Mouse (Mus musculus) liver, embryonic 15.5 days (tissue): Measurements from ENCODE around the gene Cryzl1. TPM values are rescaled to one million over a fixed set of nuclear protein-coding genes. Genes with fewer than 3 reads are reported as not detected.

ENCODE experiments used
- ATAC-seq: fragments of 200-750 bp; cut with Nextera tagmentation; 2 replicates; pipeline ENCODE4 v1.8.0; 2017; ENCODE audit warnings: moderate number of reproducible peaks, mild to moderate bottlenecking, moderate library complexity; ENCODE audit not compliant: insufficient read depth
- H3K27ac ChIP-seq: fragments of 300-500 bp; sonication (generic); replicated peaks from 2 replicates; pipeline ENCODE4 v1.5.1; 2015; ENCODE audit warnings: mild to moderate bottlenecking, inconsistent platforms
- H3K27me3 ChIP-seq: fragments of 300-500 bp; sonication (generic); 2 replicates; pipeline ENCODE4 v1.6.1; 2015; ENCODE audit warnings: mild to moderate bottlenecking, inconsistent platforms
- H3K36me3 ChIP-seq: fragments of 300-500 bp; sonication (generic); replicated peaks from 2 replicates; pipeline ENCODE4 v1.6.1; 2015; ENCODE audit warnings: moderate library complexity, mild to moderate bottlenecking, inconsistent platforms
- H3K4me1 ChIP-seq: fragments of 300-500 bp; sonication (generic); replicated peaks from 2 replicates; pipeline ENCODE4 v1.6.1; 2015; ENCODE audit warnings: inconsistent platforms
- H3K4me2 ChIP-seq: fragments of 300-500 bp; sonication (generic); 2 replicates; pipeline ENCODE4 v1.6.1; 2015; ENCODE audit warnings: moderate library complexity, mild to moderate bottlenecking, inconsistent platforms
- H3K4me3 ChIP-seq: fragments of 300-500 bp; sonication (generic); replicated peaks from 2 replicates; pipeline ENCODE4 v1.5.1; 2015; ENCODE audit warnings: mild to moderate bottlenecking, inconsistent platforms
- H3K9ac ChIP-seq: fragments of 300-500 bp; sonication (generic); 2 replicates; pipeline ENCODE4 v1.6.1; 2015; ENCODE audit warnings: moderate library complexity, mild to moderate bottlenecking, inconsistent platforms
- H3K9me3 ChIP-seq: fragments of 300-500 bp; sonication (generic); replicated peaks from 2 replicates; pipeline ENCODE4 v1.6.1; 2016; ENCODE audit warnings: inconsistent platforms
- WGBS: fragments of 180-500 bp; shearing (Covaris S2); methylation state at CpG from one replicate; pipeline ENCODE4 v1.1.7; 2015; ENCODE audit warnings: mixed read lengths; ENCODE audit not compliant: insufficient replicate concordance; 5-methylcytosine and 5-hydroxymethylcytosine counted together
- polyA plus RNA-seq: library from polyadenylated mRNA; unstranded; fragments of >200 nt; fragmentation: Nextera tagmentation; extraction: Ambion mirVana; gene quantifications from 2 replicates; pipeline ENCODE4 v1.2.1, GENCODE M21; 2015

Cryzl1 gene
- polyA plus RNA-seq, 1 experiment from 2014 or later: 33.5 TPM

- H3K9me3 ChIP-seq: no peaks in the 10 kb centered on the region
- H3K4me1 ChIP-seq: 0 out of 2 replicates have a peak, but pooled peaks cover 3% of the 10 kb centered on the region
- H3K9ac ChIP-seq: no peak overlapping the region
- H3K27me3 ChIP-seq: no peaks in the 10 kb centered on the region
- no peak overlapping the region for H3K4me2 ChIP-seq
- H3K27ac ChIP-seq: no peak overlapping the region
- peaks cover 79% of the 10 kb centered on the region for H3K36me3 ChIP-seq
- 48% methylated on average over 7 of the region's 7 CpGs for WGBS
- no peak overlapping the region for H3K4me3 ChIP-seq
- no peak for ATAC-seq
These were observed 18.5 kb downstream of the Cryzl1 start for GRCm38 (mm10) chr16:91710241-91710640.

GRCm38 (mm10) chr16:91704603-91705340, 24.0 kb downstream of the Cryzl1 start:
- H3K27ac ChIP-seq: no peak overlapping the region
- no peak overlapping the region for H3K4me2 ChIP-seq
- H3K36me3 ChIP-seq: peaks cover 63% of the 10 kb centered on the region
- H3K27me3 ChIP-seq: no peaks in the 10 kb centered on the region
- H3K4me3 ChIP-seq: no peak overlapping the region
- H3K9ac ChIP-seq: no peak overlapping the region
- 82% methylated on average over 14 of the region's 14 CpGs for WGBS
- H3K9me3 ChIP-seq: no peaks in the 10 kb centered on the region
- peaks cover 9% of the 10 kb centered on the region for H3K4me1 ChIP-seq
- no peak for ATAC-seq

GRCm38 (mm10) chr16:91702771-91703188, 26.0 kb downstream of the Cryzl1 start:
- Histone ChIP-seq H3K36me3 (peaks cover 69% of the 10 kb centered on the region), H3K4me2 (no peak overlapping the region), H3K9ac (no peak overlapping the region), H3K27me3 (no peaks in the 10 kb centered on the region), H3K9me3 (no peaks in the 10 kb centered on the region), H3K27ac (no peak overlapping the region), H3K4me3 (no peak overlapping the region), H3K4me1 (peaks cover 9% of the 10 kb centered on the region)
- ATAC-seq: no peak
- WGBS: 67% methylated on average over 3 of the region's 3 CpGs

GRCm38 (mm10) chr16:91701908-91702307, 26.9 kb downstream of the Cryzl1 start:
- Histone ChIP-seq H3K9ac (no peak overlapping the region), H3K27me3 (no peaks in the 10 kb centered on the region), H3K4me3 (no peak overlapping the region), H3K9me3 (no peaks in the 10 kb centered on the region), H3K27ac (no peak overlapping the region), H3K4me2 (no peak overlapping the region), H3K36me3 (peaks cover 71% of the 10 kb centered on the region), H3K4me1 (peaks cover 9% of the 10 kb centered on the region)
- ATAC-seq: no peak
- 89% methylated on average over 13 of the region's 13 CpGs for WGBS

- Histone ChIP-seq H3K27ac (no peak overlapping the region), H3K9me3 (no peaks in the 10 kb centered on the region), H3K27me3 (no peaks in the 10 kb centered on the region), H3K9ac (no peak overlapping the region), H3K36me3 (peaks cover 70% of the 10 kb centered on the region), H3K4me1 (peaks cover 16% of the 10 kb centered on the region), H3K4me2 (no peak overlapping the region), H3K4me3 (no peak overlapping the region)
- ATAC-seq: no peak
- WGBS: 57% methylated on average over 1 of the region's 1 CpGs
These were observed 29.8 kb downstream of the Cryzl1 start for GRCm38 (mm10) chr16:91698995-91699394.

GRCm38 (mm10) chr16:91695108-91695755, 33.5 kb downstream of the Cryzl1 start:
- Histone ChIP-seq H3K27me3 (no peaks in the 10 kb centered on the region), H3K9me3 (no peaks in the 10 kb centered on the region), H3K4me3 (no peak overlapping the region), H3K4me2 (no peak overlapping the region), H3K9ac (no peak overlapping the region), H3K27ac (no peak overlapping the region), H3K4me1 (peaks cover 16% of the 10 kb centered on the region), H3K36me3 (peaks cover 63% of the 10 kb centered on the region)
- 38% methylated on average over 8 of the region's 8 CpGs for WGBS
- no peak for ATAC-seq

GRCm38 (mm10) chr16:91694455-91695084, 34.2 kb downstream of the Cryzl1 start:
- 26% methylated on average over 14 of the region's 14 CpGs for WGBS
- Histone ChIP-seq H3K9ac (no peak overlapping the region), H3K4me1 (peaks cover 23% of the 10 kb centered on the region), H3K27me3 (no peaks in the 10 kb centered on the region), H3K36me3 (peaks cover 57% of the 10 kb centered on the region), H3K9me3 (no peaks in the 10 kb centered on the region), H3K27ac (no peak overlapping the region), H3K4me2 (no peak overlapping the region), H3K4me3 (no peak overlapping the region)
- peak; percentile 68 for ATAC-seq

GRCm38 (mm10) chr16:91689791-91690190, 39.0 kb downstream of the Cryzl1 start:
- no peaks in the 10 kb centered on the region for H3K27me3 ChIP-seq
- peak overlapping the region; percentile 99 for H3K4me3 ChIP-seq
- peaks cover 36% of the 10 kb centered on the region for H3K36me3 ChIP-seq
- H3K9me3 ChIP-seq: no peaks in the 10 kb centered on the region
- peak; percentile 7; the same call in 1 of the 2 replicates for ATAC-seq
- peaks cover 46% of the 10 kb centered on the region for H3K4me1 ChIP-seq
- peak overlapping the region; percentile 96 for H3K27ac ChIP-seq
- 14% methylated on average over 7 of the region's 7 CpGs for WGBS
- peak overlapping the region; percentile 30 for H3K9ac ChIP-seq
- peak overlapping the region; percentile 95 for H3K4me2 ChIP-seq

GRCm38 (mm10) chr16:91688619-91689334, 40.0 kb downstream of the Cryzl1 start, which contains the start of gene Donson:
TSS of gene Donson (minus strand) at chr16:91688770.
- Histone ChIP-seq H3K9ac (peak within 1 kb of the TSS; percentile 100), H3K4me2 (peak within 1 kb of the TSS; percentile 95), H3K27me3 (no peaks in the 10 kb centered on the region), H3K4me3 (peak within 1 kb of the TSS; percentile 99), H3K9me3 (no peaks in the 10 kb centered on the region), H3K4me1 (peaks cover 43% of the 10 kb centered on the region), H3K36me3 (peaks cover 43% of the 10 kb centered on the region), H3K27ac (peak within 1 kb of the TSS; percentile 96)
- 1% methylated on average over 71 of the region's 71 CpGs for WGBS
- ATAC-seq: peak; percentile 98

- Histone ChIP-seq H3K27me3 (no peaks in the 10 kb centered on the region), H3K4me3 (peak overlapping the region; percentile 99), H3K9me3 (no peaks in the 10 kb centered on the region), H3K36me3 (peaks cover 46% of the 10 kb centered on the region), H3K4me1 (peaks cover 43% of the 10 kb centered on the region), H3K27ac (peak overlapping the region; percentile 96), H3K4me2 (peak overlapping the region; percentile 95), H3K9ac (peak overlapping the region; percentile 100)
- WGBS: 1% methylated on average over 51 of the region's 51 CpGs
- ATAC-seq: peak; percentile 50
These were observed 40.7 kb downstream of the Cryzl1 start for GRCm38 (mm10) chr16:91688023-91688618.
